Mouse (Mus musculus) stomach, embryonic 16.5 days (tissue): Measurements from ENCODE around the gene Tlr13. TPM values are rescaled to one million over a fixed set of nuclear protein-coding genes. Genes with fewer than 3 reads are reported as not detected.
"Not testable (repeated sequence)": the region's sequence is repeated elsewhere in the genome, so short reads cannot be mapped to it uniquely, and the experiment has no call there.

ENCODE experiments used
- ATAC-seq: fragments of 200-750 bp; cut with Nextera tagmentation; 2 replicates; pipeline ENCODE4 v1.8.0; 2017; ENCODE audit warnings: moderate number of reproducible peaks, moderate TSS enrichment; ENCODE audit not compliant: insufficient read depth, low FRiP score
- H3K27ac ChIP-seq: fragments of 300-500 bp; sonication (generic); 2 replicates; pipeline ENCODE4 v1.5.1; 2014; ENCODE audit warnings: low read length
- H3K27me3 ChIP-seq: fragments of 300-500 bp; sonication (generic); 2 replicates; pipeline ENCODE4 v1.6.1; 2014; ENCODE audit warnings: low read length, control low read depth, mixed read lengths; ENCODE audit not compliant: control insufficient read depth, insufficient read depth
- H3K36me3 ChIP-seq: fragments of 300-500 bp; sonication (generic); 2 replicates; pipeline ENCODE4 v1.6.1; 2014; ENCODE audit warnings: low read length; ENCODE audit not compliant: control insufficient read depth, insufficient read depth
- H3K4me1 ChIP-seq: fragments of 300-500 bp; sonication (generic); 2 replicates; pipeline ENCODE4 v1.6.1; 2014; ENCODE audit warnings: low read length, control low read depth, mixed read lengths; ENCODE audit not compliant: control insufficient read depth, insufficient read depth
- H3K4me2 ChIP-seq: fragments of 300-500 bp; sonication (generic); 2 replicates; pipeline ENCODE4 v1.6.1; 2014; ENCODE audit warnings: low read depth, low read length, mixed read lengths
- H3K4me3 ChIP-seq: fragments of 300-500 bp; sonication (generic); replicated peaks from 2 replicates; pipeline ENCODE4 v1.5.1; 2014; ENCODE audit warnings: mild to moderate bottlenecking, low read length
- H3K9ac ChIP-seq: fragments of 300-500 bp; sonication (generic); 2 replicates; pipeline ENCODE4 v1.6.1; 2014; ENCODE audit warnings: low read length
- H3K9me3 ChIP-seq: fragments of 300-500 bp; sonication (generic); replicated peaks from 2 replicates; pipeline ENCODE4 v1.6.1; 2016; ENCODE audit warnings: low read length, control low read depth; ENCODE audit not compliant: control insufficient read depth
- WGBS: fragments of 180-500 bp; shearing (Covaris S2); extraction: QIAGEN DNeasy Blood & Tissue Kit; methylation state at CpG from one replicate; pipeline ENCODE4 v1.1.7; 2014; 5-methylcytosine and 5-hydroxymethylcytosine counted together
- polyA plus RNA-seq: library from polyadenylated mRNA; unstranded; fragments of >200 nt; fragmentation: Nextera tagmentation; extraction: Ambion mirVana; gene quantifications from 2 replicates; pipeline ENCODE4 v1.2.1, GENCODE M21; 2015

The Tlr13 gene
- polyA plus RNA-seq, 1 experiment from 2014 or later, result 1.4 TPM

DNA sequence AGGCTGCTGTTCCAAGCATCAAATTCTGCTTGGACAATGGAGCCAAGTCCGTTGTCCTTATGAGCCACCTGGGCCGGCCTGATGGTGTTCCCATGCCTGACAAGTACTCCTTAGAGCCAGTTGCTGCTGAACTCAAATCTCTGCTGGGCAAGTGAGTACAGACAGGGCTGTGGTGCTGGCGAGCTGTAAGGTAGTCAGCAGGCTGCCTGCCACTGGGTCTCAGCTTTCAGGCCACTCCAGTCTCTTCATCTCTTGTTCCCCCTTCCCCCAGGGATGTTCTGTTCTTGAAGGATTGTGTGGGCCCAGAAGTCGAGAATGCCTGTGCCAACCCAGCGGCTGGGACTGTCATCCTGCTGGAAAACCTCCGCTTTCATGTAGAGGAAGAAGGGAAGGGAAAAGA lies 51.4 kb downstream of the Tlr13 start:
- H3K27ac ChIP-seq, ATAC-seq, H3K4me2 ChIP-seq, H3K4me1 ChIP-seq, H3K9ac ChIP-seq, H3K27me3 ChIP-seq, H3K9me3 ChIP-seq, H3K36me3 ChIP-seq, H3K4me3 ChIP-seq: not testable (repeated sequence)
- WGBS, result 84% methylated on average over 6 of the region's 6 CpGs

DNA sequence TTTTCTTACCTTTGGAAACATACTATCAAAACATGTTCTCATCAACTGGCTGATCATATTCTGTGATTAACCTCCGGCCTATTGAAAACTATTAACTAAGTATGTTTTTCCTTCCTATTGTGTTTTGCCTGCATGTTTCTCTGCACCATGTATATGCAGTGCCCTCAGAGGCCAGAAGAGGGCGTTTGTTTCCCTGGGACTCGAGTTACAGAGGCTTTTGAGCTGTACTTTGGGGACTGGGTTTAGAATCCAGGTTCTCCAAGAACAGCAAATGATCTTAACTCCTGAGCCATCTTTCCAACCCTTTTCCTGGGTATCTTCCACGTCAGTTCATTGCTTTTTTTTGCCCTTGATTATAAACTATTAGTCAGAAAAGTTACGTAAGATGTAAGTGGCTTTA lies 54.3 kb downstream of the Tlr13 start:
- H3K36me3 ChIP-seq, result peaks cover 4% of the 10 kb centered on the region; the same call in 1 of the 2 replicates
- ATAC-seq, result no peak

DNA sequence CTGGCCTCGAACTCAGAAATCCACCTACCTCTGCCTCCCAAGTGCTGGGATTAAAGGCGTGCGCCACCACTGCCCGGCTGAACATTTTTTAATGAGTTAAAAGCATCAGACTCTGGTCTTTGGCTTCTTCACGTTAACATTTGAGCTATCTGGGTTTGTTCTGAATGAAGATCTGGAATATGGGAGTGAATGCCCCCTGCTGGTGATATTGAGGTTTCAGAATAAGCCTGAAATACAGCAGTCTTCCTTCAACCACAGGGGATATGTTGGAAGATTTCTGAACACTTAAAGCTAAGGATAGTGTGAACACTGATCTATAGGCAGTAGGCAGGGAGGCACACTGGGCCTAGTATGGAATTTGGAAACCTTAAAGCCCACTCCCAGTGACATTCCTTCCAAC lies 55.9 kb downstream of the Tlr13 start:
- no peaks in the 10 kb centered on the region for H3K4me1 ChIP-seq
- no peaks in the 10 kb centered on the region for H3K9me3 ChIP-seq
- H3K36me3 ChIP-seq, result peaks cover 4% of the 10 kb centered on the region; the same call in 1 of the 2 replicates
- WGBS, result 81% methylated on average over 5 of the region's 5 CpGs
- H3K4me3 ChIP-seq, result no peak overlapping the region
- ATAC-seq, result no peak
- no peak overlapping the region for H3K9ac ChIP-seq
- no peaks in the 10 kb centered on the region for H3K27me3 ChIP-seq
- H3K4me2 ChIP-seq, result no peak overlapping the region
- H3K27ac ChIP-seq, result no peak overlapping the region

More for the DNA sequence above, 54.3 kb downstream of the Tlr13 start:
- Histone ChIP-seq H3K27ac (no peak overlapping the region), H3K9ac (no peak overlapping the region), H3K4me2 (no peak overlapping the region), H3K4me3 (no peak overlapping the region), H3K27me3 (no peaks in the 10 kb centered on the region), H3K4me1 (no peaks in the 10 kb centered on the region), H3K9me3 (no peaks in the 10 kb centered on the region)
- WGBS, result 63% methylated on average over 5 of the region's 5 CpGs

GRCm38 (mm10) chrX:106209100-106209499 lies 66.1 kb downstream of the Tlr13 start:
- ATAC-seq, result no peak
- H3K27me3 ChIP-seq, result no peaks in the 10 kb centered on the region
- H3K9me3 ChIP-seq, result no peaks in the 10 kb centered on the region
- H3K4me1 ChIP-seq, result no peaks in the 10 kb centered on the region
- WGBS, result 89% methylated on average over 2 of the region's 2 CpGs
- no peak overlapping the region for H3K4me2 ChIP-seq
- no peak overlapping the region for H3K4me3 ChIP-seq
- no peak overlapping the region for H3K9ac ChIP-seq
- H3K27ac ChIP-seq, result no peak overlapping the region
- H3K36me3 ChIP-seq, result no peaks in the 10 kb centered on the region

Other genes with a start within 250 kb of the Tlr13 start
- 137 and 154 TPM in 2 replicates for gene Atrx, start 213.8 kb upstream of the Tlr13 start, polyA plus RNA-seq
- 78.7 and 82.3 TPM in 2 replicates for gene Magt1, start 131.3 kb upstream of the Tlr13 start, polyA plus RNA-seq
- 405 and 440 TPM in 2 replicates for gene Cox7b, start 127.5 kb upstream of the Tlr13 start, polyA plus RNA-seq
- 27.6 and 28.3 TPM in 2 replicates for gene Atp7a, start 115.9 kb upstream of the Tlr13 start, polyA plus RNA-seq
- 302 and 332 TPM in 2 replicates for gene Pgk1, start 43.9 kb downstream of the Tlr13 start, polyA plus RNA-seq
- 11.5 and 12.7 TPM in 2 replicates for gene Taf9b, start 78.0 kb downstream of the Tlr13 start, polyA plus RNA-seq
- gene Fnd3c2, start 112.2 kb downstream of the Tlr13 start, polyA plus RNA-seq, result not detected in 2 replicates